Mouse (Mus musculus) mesoderm, embryonic 11.5 days (tissue): ENCODE measurements around the gene Fbxo28.

ENCODE experiments used
- DNase-seq: peaks from one replicate; pipeline ENCODE4 v3.0.0-alpha.2; 2012; ENCODE audit warnings: low read depth, low spot score

The Fbxo28 gene

GRCm38 (mm10) chr1:182288601-182289000, 52.8 kb downstream of the Fbxo28 start:
- no peak for DNase-seq

- DNase-seq = no peak
These were observed 53.6 kb downstream of the Fbxo28 start for GRCm38 (mm10) chr1:182287781-182288180.

- no peak for DNase-seq
These were observed 56.6 kb downstream of the Fbxo28 start for GRCm38 (mm10) chr1:182284795-182285194.

- DNase-seq = no peak
These were observed 58.2 kb downstream of the Fbxo28 start for GRCm38 (mm10) chr1:182283231-182283630.

GRCm38 (mm10) chr1:182282091-182283075, 59.0 kb downstream of the Fbxo28 start, which contains the start of gene Degs1:
Gene Degs1 (minus strand): TSS chr1:182282804.
- DNase-seq = peak; percentile 94

- peak; percentile 75 for DNase-seq
These were observed 60.1 kb downstream of the Fbxo28 start for GRCm38 (mm10) chr1:182281251-182281711.

- no peak for DNase-seq
These were observed 60.9 kb downstream of the Fbxo28 start for GRCm38 (mm10) chr1:182280577-182280976.

- no peak for DNase-seq
These were observed 61.4 kb downstream of the Fbxo28 start for GRCm38 (mm10) chr1:182280046-182280445.

GRCm38 (mm10) chr1:182279436-182279835, 62.0 kb downstream of the Fbxo28 start:
- no peak for DNase-seq

GRCm38 (mm10) chr1:182275109-182275508, 66.3 kb downstream of the Fbxo28 start:
- DNase-seq = no peak

GRCm38 (mm10) chr1:182271632-182272031, 69.8 kb downstream of the Fbxo28 start:
- DNase-seq = no peak

- DNase-seq = no peak
These were observed 70.3 kb downstream of the Fbxo28 start for GRCm38 (mm10) chr1:182271130-182271529.

GRCm38 (mm10) chr1:182268317-182268716, 73.1 kb downstream of the Fbxo28 start:
- DNase-seq = no peak

- DNase-seq = no peak
These were observed 75.4 kb downstream of the Fbxo28 start for GRCm38 (mm10) chr1:182266028-182266525.
